Mouse (Mus musculus) testis, adult 2 months (tissue): ENCODE measurements around the gene Tubgcp3. TPM values are rescaled to one million over a fixed set of nuclear protein-coding genes. Genes with fewer than 3 reads are reported as not detected.

Experiments used
- H3K27ac ChIP-seq: fragments of 200-500 bp; 2 replicates; pipeline ENCODE4 v1.5.1; 2012; ENCODE audit warnings: low read depth, low read length; ENCODE audit not compliant: control insufficient read depth, insufficient read depth
- H3K27me3 ChIP-seq: fragments of 200-500 bp; 2 replicates; pipeline ENCODE4 v1.6.1; 2012; ENCODE audit warnings: mild to moderate bottlenecking, low read length, moderate library complexity; ENCODE audit not compliant: control insufficient read depth, insufficient read depth
- H3K36me3 ChIP-seq: fragments of 200-500 bp; 2 replicates; pipeline ENCODE4 v1.6.1; 2012; ENCODE audit warnings: mild to moderate bottlenecking, low read length; ENCODE audit not compliant: control insufficient read depth, insufficient read depth
- H3K4me1 ChIP-seq: fragments of 200-500 bp; 2 replicates; pipeline ENCODE4 v1.6.1; 2012; ENCODE audit warnings: low read length; ENCODE audit not compliant: control insufficient read depth, insufficient read depth
- H3K4me3 ChIP-seq: fragments of 200-500 bp; 2 replicates; pipeline ENCODE4 v1.5.1; 2012; ENCODE audit warnings: low read depth, mild to moderate bottlenecking, low read length, moderate library complexity, mixed read lengths; ENCODE audit not compliant: control insufficient read depth
- CTCF ChIP-seq: fragments of 200-500 bp; IDR thresholded peaks from 2 replicates; pipeline ENCODE4 v1.5.1; 2012; ENCODE audit warnings: low read depth, mild to moderate bottlenecking, inconsistent platforms, low read length, moderate library complexity; ENCODE audit not compliant: control insufficient read depth, insufficient read depth, insufficient replicate concordance
- POLR2A ChIP-seq: fragments of 200-500 bp; IDR thresholded peaks from 2 replicates; pipeline ENCODE4 v1.6.1; 2012; ENCODE audit warnings: low read depth, mild to moderate bottlenecking, inconsistent platforms, low read length, moderate library complexity; ENCODE audit not compliant: control insufficient read depth
- polyA plus RNA-seq: library from polyadenylated mRNA; depleted of rRNA; stranded (reverse); fragments of >200 nt; gene quantifications from 2 replicates; pipeline ENCODE4 v1.2.3, GENCODE M21; 2012

Tubgcp3 gene
- polyA plus RNA-seq, 1 experiment, result 14.2 TPM

DNA sequence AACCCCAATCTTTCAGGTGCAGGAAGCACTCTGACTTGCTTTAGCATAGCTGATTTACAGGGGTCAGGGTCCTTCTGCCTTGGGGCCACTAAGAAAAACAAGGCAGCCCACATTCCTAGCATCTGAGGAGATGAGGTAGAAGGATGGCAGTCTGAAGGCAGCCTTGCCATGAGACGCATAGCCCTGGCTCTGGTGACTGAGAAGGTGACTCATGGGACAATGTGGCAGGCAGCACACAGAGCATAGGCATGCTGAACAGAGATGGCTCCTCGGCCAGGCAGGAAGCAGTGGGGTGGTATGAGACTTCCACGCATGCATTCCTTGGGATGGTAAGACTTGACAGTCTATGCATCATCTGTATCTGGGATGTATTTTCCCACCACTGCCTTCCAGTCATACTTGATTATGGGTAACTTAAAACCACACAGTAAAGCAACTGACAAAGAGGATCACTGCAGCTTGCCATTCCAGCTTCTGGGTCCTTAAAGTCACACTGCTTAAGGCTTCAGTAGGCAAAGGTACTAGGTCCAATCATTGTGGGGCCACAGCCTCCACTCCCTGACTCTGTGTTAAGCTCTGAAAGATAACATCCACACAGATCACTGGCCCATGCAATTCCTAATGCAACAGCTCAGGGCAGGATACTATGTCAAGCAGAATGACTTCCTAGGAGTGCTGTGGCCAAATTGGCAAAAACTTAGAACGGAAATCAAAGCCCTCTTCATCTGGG is 9.5 kb downstream of the Tubgcp3 start:
- TF ChIP-seq POLR2A (no peak), CTCF (no peak)
- Histone ChIP-seq H3K4me1 (no peaks in the 10 kb centered on the region), H3K27me3 (no peaks in the 10 kb centered on the region), H3K36me3 (peaks cover 1% of the 10 kb centered on the region), H3K4me3 (no peak overlapping the region), H3K27ac (no peak overlapping the region)

GRCm38 (mm10) chr8:12657411-12657810 is 14.6 kb downstream of the Tubgcp3 start:
- no peak for TF ChIP-seq CTCF
- TF ChIP-seq POLR2A, result no peak
- peaks cover 3% of the 10 kb centered on the region for H3K36me3 ChIP-seq
- no peaks in the 10 kb centered on the region for H3K4me1 ChIP-seq
- no peak overlapping the region for H3K27ac ChIP-seq
- no peaks in the 10 kb centered on the region for H3K27me3 ChIP-seq
- no peak overlapping the region for H3K4me3 ChIP-seq

- TF ChIP-seq CTCF, result no peak
- TF ChIP-seq POLR2A, result no peak
- H3K4me3 ChIP-seq, result no peak overlapping the region
- no peaks in the 10 kb centered on the region for H3K4me1 ChIP-seq
- H3K27me3 ChIP-seq, result no peaks in the 10 kb centered on the region
- peaks cover 4% of the 10 kb centered on the region; the same call in 1 of the 2 replicates for H3K36me3 ChIP-seq
- no peak overlapping the region for H3K27ac ChIP-seq
Observed at GRCm38 (mm10) chr8:12651246-12651645, 20.8 kb downstream of the Tubgcp3 start.

DNA sequence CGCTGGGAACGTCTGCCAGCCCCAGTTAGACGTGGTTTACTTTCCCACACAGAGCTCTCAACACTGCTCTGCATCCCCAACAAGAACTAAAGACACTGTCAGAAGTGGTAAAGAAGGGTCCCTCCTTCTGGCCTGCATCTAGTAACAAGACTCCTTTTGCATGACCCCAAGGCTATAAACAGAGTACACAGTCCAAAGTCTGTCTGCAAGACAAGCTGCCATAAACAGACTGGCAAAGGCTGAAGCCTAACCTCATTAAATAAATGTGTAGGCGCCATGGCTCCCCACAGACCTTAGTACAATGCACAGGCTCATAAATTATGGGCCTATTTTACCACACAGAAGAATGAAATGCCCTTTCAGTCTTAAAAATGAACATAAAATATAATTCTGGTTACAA is 21.6 kb downstream of the Tubgcp3 start:
- TF ChIP-seq POLR2A, result no peak
- TF ChIP-seq CTCF, result no peak
- peaks cover 4% of the 10 kb centered on the region for H3K36me3 ChIP-seq
- H3K27me3 ChIP-seq, result no peaks in the 10 kb centered on the region
- H3K4me3 ChIP-seq, result no peak overlapping the region
- H3K27ac ChIP-seq, result no peak overlapping the region
- no peaks in the 10 kb centered on the region for H3K4me1 ChIP-seq

GRCm38 (mm10) chr8:12648951-12649350 is 23.1 kb downstream of the Tubgcp3 start:
- Histone ChIP-seq H3K27ac (no peak overlapping the region), H3K36me3 (peaks cover 4% of the 10 kb centered on the region), H3K4me1 (no peaks in the 10 kb centered on the region), H3K4me3 (no peak overlapping the region), H3K27me3 (no peaks in the 10 kb centered on the region)
- TF ChIP-seq POLR2A, result no peak

DNA sequence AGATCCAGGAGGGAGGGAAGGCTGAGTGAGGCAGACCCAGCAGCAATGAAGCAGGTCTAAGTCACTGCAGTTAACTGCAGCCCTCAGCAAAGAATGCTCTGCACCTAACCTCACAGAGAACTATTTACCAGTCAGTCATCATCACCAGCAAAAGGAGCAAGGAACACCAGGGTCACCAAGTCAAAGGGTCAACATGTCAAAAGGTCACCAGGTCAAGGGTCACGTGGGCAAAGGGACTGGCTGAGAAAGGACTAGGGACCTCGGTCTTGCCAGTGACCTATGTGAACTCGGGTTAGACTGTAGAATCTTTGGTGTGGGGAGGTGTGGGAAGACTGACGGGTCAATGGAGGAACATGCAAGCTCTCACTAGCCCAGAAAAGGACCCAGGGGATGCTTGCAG is 25.5 kb downstream of the Tubgcp3 start:
- H3K36me3 ChIP-seq, result peaks cover 2% of the 10 kb centered on the region
- H3K4me3 ChIP-seq, result no peak overlapping the region
- no peaks in the 10 kb centered on the region for H3K4me1 ChIP-seq
- no peaks in the 10 kb centered on the region for H3K27me3 ChIP-seq
- TF ChIP-seq POLR2A, result no peak
- TF ChIP-seq CTCF, result no peak
- no peak overlapping the region for H3K27ac ChIP-seq

DNA sequence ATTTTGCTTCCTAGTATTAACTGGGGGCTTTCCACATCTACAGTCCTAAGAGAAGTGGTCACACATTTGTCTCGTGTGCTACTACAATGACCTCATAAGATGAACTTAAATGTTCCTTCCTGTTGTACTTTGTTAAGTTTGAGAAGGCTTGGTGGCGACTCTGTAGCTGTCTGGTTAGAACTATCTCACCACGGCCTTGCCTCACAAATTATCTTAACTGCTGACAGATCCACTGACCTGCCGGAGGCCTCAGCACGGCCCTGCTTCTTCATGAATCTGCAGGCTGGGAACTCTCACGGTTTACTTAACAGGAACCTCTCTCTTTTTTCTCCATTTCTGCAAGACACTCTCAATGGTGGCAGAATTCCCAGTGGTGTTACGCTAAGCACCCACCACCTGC is 27.2 kb downstream of the Tubgcp3 start:
- Histone ChIP-seq H3K36me3 (peaks cover 2% of the 10 kb centered on the region; the same call in 1 of the 2 replicates), H3K27me3 (no peaks in the 10 kb centered on the region), H3K4me1 (no peaks in the 10 kb centered on the region), H3K27ac (no peak overlapping the region), H3K4me3 (no peak overlapping the region)
- no peak for TF ChIP-seq CTCF
- TF ChIP-seq POLR2A, result no peak
